Mouse (Mus musculus) spleen, postnatal 10 days (tissue): ENCODE results near the gene Kri1.
A peak's percentile ranks its signal among the peaks of the same experiment; 100 is the strongest.
"Not testable (repeated sequence)": the region's sequence is repeated elsewhere in the genome, so short reads cannot be mapped to it uniquely, and the experiment has no call there.

Experiments used
- DNase-seq, 2 experiments: peaks; one replicate each; pipeline ENCODE4 v3.0.0; 2021 to 2022; ENCODE audit warnings: low spot score in 2 of 2

Gene Kri1

DNA sequence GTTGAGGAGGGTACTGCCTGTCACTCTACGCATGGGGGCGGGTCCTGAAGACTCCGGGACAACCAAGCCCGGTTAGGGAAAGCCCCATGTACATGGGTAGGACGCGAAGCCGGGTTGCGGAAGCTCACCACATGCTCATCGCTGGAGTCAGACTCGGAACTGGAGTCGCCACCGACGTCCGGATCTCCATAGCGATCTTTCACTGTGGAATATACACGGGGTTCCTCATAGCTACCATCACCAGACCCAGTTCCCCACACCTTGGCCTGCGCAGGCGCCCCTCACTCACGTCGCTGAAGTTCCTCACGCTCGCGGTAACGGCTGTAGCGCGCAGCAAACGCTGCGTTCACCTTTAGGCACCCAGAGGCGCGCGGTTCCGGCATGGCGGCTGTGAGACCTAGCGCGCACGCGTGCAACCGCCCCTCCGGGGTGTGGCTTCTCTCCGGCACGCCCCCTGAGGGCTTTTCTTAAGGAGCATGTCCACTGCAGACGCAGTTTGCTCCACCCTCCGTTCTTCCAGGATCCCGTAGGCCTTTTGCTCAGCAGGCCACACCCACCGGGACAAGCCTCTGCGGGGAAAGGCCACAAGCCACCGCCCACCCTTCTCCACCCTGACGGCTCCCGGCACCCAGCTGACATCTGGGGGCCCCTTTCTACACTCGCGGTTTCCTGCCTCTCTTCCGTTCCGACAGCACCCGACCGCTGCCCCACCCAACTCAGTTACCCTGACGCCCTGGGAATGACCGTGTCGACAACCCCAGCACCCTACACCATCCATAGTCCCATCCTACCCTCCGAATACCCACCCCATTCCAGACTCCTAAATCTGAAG is at the start of gene Kri1:
Kri1 (minus strand) TSS at position 399 of the 832 bp plus-strand sequence.
- DNase-seq: peak; percentile 98

- no peak for DNase-seq
Measured at GRCm38 (mm10) chr9:21336491-21336890, 48.7 kb upstream of the Kri1 start.

- no peak for DNase-seq
Measured at GRCm38 (mm10) chr9:21335391-21335790, 47.6 kb upstream of the Kri1 start.

DNA sequence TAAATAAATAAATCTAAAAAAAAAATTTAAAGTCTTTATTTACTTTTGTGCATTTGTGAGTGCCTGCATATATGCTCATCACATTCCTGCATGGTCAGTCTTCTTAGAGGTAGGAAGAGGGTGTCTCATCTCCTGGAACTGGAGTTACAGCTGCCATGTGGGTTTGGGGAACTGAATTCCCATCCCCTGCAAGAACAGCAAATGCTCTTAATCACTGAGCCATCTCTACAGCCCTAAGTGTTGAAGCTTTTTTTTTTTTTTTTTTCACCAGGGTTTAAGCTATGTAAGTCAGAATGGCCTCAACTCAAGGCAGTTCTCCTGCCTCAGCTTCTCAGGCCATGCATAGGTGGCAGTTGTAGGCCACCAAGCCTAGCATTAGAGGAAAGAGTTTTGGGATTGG is 47.0 kb upstream of the Kri1 start:
- DNase-seq: no peak

GRCm38 (mm10) chr9:21333523-21333922 is 45.8 kb upstream of the Kri1 start:
- DNase-seq: no peak

- no peak for DNase-seq
Measured at GRCm38 (mm10) chr9:21332161-21333061, 44.6 kb upstream of the Kri1 start.

DNA sequence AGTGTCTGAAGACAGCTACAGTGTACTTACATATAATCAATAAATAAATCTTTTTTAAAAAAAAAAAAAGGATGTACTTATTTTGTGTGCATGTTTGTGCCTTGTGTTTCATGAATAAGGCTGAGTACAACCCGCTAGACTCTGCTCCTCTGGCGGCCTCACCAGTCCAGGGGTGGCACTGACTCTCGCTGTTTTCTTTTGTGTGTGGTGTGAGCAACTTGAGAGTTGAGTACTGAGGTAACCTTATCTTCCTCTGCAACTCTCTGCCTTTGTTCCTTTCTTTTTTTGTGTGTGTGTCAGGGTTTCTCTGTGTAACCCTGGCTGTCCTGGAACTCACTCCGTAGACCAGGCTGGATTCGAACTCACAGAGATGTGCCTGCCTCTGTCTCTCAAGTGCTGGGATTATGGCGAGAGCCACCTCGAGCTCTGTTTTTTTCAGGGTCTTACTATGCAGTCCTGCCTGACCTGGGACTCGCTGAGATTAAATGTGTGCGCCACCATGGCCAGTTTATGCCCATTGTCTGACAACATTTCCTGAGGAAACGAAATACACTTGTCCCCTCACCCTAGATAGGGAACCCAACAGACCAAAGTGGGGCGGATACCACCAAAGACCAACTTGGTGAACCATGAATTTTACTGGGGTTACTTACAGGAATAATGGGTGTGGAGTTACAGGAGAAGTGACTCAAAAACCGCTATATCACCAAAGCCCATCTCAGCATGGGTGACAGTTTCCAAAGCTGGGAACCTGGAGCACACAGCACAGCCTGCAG is 43.8 kb upstream of the Kri1 start:
- no peak for DNase-seq

- DNase-seq: no peak
Measured at GRCm38 (mm10) chr9:21329699-21330289, 42.0 kb upstream of the Kri1 start.

- DNase-seq: no peak
Measured at GRCm38 (mm10) chr9:21329041-21329440, 41.3 kb upstream of the Kri1 start.

GRCm38 (mm10) chr9:21328041-21328440 is 40.3 kb upstream of the Kri1 start:
- DNase-seq: peak in 1 of 2 experiments; percentile 47

GRCm38 (mm10) chr9:21327569-21327968 is 39.8 kb upstream of the Kri1 start:
- no peak for DNase-seq

DNA sequence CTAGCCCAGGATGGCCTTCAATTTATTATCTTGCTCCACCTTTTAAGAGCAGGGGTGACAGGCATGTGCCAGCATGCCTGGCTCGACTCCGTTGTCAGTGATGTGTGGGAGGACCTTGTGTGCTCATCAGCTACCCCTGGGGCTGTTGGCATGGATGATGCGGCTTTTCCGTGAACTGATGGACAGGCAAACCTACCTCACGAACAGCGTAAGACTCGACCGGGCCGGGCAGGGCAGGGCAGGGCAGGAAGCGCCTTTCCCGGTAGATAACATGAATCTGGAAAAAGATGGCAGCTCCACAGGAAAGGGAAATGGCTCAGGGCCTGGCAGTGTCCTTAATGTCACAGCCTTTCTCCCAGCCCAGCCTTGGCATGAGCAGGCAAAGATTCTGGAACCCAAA is 36.5 kb upstream of the Kri1 start:
- no peak for DNase-seq

DNA sequence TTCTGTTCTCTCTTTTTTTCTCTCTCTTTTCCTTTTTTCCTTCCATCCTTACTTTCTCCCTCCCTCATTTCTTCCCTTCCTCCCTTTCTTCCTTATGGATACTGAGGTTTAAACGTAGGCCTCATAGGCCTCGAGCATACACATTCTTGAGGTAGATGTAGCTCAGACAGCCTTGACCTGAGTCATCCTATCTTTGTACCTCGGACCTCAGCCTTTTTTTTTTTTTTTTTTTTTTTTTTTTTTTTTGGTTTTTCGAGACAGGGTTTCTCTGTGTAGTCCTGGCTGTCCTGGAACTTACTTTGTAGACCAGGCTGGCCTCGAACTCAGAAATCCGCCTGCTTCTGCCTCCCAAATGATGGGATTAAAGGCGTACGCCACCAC is 35.1 kb upstream of the Kri1 start:
- not testable (repeated sequence) for DNase-seq

- peak in 1 of 2 experiments; percentile 46 for DNase-seq
Measured at GRCm38 (mm10) chr9:21322211-21322916, 34.6 kb upstream of the Kri1 start.

- peak in 1 of 2 experiments; percentile 73 for DNase-seq
Measured at GRCm38 (mm10) chr9:21321513-21321835, 33.7 kb upstream of the Kri1 start.

DNA sequence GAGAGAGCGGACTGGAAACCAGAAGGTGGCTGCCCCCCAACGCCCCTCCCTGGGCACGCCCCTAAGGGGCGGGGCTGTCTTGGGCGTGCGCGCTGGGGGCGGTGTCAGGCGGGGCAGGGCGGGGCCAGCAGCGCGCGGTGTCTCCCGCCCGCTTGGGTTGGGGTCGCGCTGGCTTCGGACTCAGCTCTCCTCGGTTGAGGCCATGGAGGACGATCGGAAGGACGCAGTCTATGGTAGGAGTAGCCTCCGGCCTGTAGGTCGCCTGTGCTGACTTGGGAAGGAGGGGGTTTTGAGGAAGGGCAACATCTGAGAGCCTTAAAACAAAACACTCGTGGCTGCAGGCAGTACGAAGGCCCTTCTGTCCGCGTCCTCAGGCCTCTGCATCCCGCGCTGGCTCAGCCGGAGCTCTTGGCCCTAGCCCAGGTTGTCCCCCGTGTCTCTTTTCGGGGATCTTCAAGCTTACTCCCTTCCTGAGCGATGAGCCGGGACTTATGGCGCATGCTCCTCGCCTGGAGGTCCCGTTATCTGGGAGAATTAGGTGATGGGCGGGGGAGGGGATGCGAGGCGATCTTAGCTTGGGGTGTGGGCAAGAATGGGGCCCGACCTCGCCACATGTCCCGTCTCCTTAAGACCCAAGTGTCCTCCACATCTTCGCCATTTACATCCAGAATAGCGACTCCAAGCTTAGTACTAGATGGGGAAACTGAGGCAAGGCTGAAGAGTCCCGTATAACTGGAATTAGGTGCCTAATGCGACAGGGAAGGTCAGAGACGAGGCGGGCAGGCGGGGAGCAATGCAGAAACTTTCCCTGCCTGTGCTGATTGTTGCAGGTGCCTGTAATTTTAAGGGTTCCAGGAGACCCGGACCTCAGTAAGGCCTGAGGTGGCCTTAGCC is 33.1 kb upstream of the Kri1 start, which contains the start of gene Slc44a2:
Slc44a2 (plus strand) TSS at position 80 of the 894 bp plus-strand sequence.
- DNase-seq: peak; percentile 89 to 91

DNA sequence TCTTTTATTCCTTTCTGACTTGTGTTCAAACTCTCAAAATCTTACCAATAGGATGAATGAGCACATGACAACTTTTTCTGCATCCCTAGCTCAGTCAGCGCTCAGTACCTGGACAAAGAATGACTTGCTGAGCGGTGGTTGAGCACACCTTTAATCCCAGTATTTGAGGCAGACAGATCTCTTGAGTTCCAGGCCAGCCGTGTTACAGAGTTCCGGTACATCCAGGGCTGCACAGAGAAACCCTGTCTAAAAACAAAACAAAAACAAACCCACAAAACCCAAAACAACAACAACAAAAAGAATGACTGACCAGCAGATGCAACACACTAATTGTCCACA is 32.5 kb upstream of the Kri1 start:
- DNase-seq: peak in 1 of 2 experiments; percentile 20

DNA sequence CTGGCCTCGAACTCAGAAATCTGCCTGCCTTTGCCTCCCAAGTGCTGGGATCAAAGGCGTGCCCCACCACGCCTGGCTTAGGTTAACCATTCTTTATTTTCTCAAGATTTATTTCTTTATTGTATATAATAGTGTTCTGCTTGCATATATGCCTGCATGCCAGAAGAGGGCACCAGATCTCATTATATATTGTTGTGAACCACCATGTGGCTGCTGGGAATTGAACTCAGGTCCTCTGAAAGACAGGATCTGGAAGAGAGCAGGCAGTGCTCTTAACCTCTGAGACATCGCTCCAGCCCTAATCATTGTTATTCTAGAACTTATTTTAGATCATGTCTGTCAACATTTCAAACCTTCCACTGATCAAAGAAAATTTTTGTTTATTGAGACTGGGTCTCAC is 31.7 kb upstream of the Kri1 start:
- DNase-seq: peak in 1 of 2 experiments; percentile 13

- DNase-seq: peak in 1 of 2 experiments; percentile 12
Measured at GRCm38 (mm10) chr9:21318792-21319191, 31.0 kb upstream of the Kri1 start.

GRCm38 (mm10) chr9:21316696-21317095 is 28.9 kb upstream of the Kri1 start:
- DNase-seq: peak in 1 of 2 experiments; percentile 19
